9 mouse cellular contexts compared by ENCODE assay signal in the genomic region with DNA sequence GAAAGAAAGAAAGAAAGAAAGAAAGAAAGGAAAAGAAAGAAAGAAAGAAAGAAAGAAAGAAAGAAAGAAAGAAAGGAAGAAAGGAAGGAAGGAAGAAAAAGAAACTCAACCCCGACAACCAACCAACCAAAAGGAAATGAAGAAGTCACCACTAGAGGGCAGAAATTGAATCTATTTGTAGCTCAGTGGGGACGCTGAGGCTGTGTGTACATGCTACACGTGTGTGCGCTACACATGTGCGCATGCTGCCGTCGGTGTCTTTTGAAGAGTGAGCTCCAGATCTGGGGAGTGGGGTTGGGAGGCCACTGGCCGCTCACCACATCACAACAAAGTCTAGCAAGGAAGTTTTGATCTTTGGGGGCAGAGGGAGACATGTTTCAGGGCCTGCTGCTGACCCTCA. TPM values are rescaled to one million over a fixed set of nuclear protein-coding genes. Genes with fewer than 3 reads are reported as not detected.
A peak's percentile ranks its signal among the peaks of the same experiment; 100 is the strongest.
DNase-seq lines count a peak whose midpoint lies in the region; ATAC-seq and TF ChIP-seq lines count a peak whose summit lies in the region.
"Had no signal": no experiment of that assay in that cellular context is flagged by ENCODE, and none has a peak within 500 bp of the region (broad histone marks: within the 10 kb centered on the region; RNA-seq: fewer than 3 reads in every experiment).

No protein-coding gene starts in this region.

- no peaks in the 10 kb centered on the region for H3K9me3 ChIP-seq in liver, embryonic 14.5 days (ENCODE audit: control insufficient read depth, low read length)
- H3K9me3 ChIP-seq in liver, embryonic 11.5 days (ENCODE audit: control insufficient read depth, low read length) = no peaks in the 10 kb centered on the region
- H3K9me3 ChIP-seq in kidney, embryonic 14.5 days (ENCODE audit: control insufficient read depth, low read length) = no peaks in the 10 kb centered on the region
- H3K9me3 ChIP-seq: heart, embryonic 10.5 days; limb, embryonic 12.5 days had no signal

- peak in 1 of 3 experiments; percentile 17 for DNase-seq in liver, embryonic 14.5 days (ENCODE audit: low read depth in 3 of 3, low spot score in 3 of 3)
- DNase-seq in liver, embryonic 11.5 days (ENCODE audit: low spot score) = no peak
- peak; percentile 49 for DNase-seq in MEL-GATA-1-ER (ENCODE audit: extremely low read depth, low read depth)
- peak; percentile 21 for DNase-seq in retina, postnatal 7 days (ENCODE audit: low read depth, low spot score)
- DNase-seq in Muller cell, postnatal 12 days (ENCODE audit: inconsistent ontology term) = no peak

- H3K9ac ChIP-seq in liver, embryonic 14.5 days (replicated peaks) = no peak overlapping the region
- H3K9ac ChIP-seq in liver, embryonic 11.5 days (ENCODE audit: low read depth, low read length) = no peak overlapping the region
- H3K9ac ChIP-seq in kidney, embryonic 14.5 days (ENCODE audit: low read depth, low read length) = no peak overlapping the region
- H3K9ac ChIP-seq: limb, embryonic 12.5 days had no signal

- peak; percentile 68 for TF ChIP-seq CTCF in liver, embryonic 14.5 days (IDR thresholded peaks at IDR 0.05; ENCODE audit: low read depth)

- no peak overlapping the region for H3K27ac ChIP-seq in liver, embryonic 14.5 days
- no peak overlapping the region for H3K27ac ChIP-seq in liver, embryonic 11.5 days (ENCODE audit: low read depth, low read length)
- H3K27ac ChIP-seq in kidney, embryonic 14.5 days (ENCODE audit: low read depth, low read length) = no peak overlapping the region
- H3K27ac ChIP-seq: heart, embryonic 10.5 days; limb, embryonic 12.5 days had no signal

- H3K4me3 ChIP-seq in liver, embryonic 14.5 days (ENCODE audit: insufficient read depth in 1 of 2, low read depth in 2 of 2, low read length in 2 of 2) = no peak overlapping the region
- H3K4me3 ChIP-seq in liver, embryonic 11.5 days (ENCODE audit: low read depth, low read length) = no peak overlapping the region
- no peak overlapping the region for H3K4me3 ChIP-seq in kidney, embryonic 14.5 days (ENCODE audit: low read length)
- H3K4me3 ChIP-seq: heart, embryonic 10.5 days; limb, embryonic 12.5 days had no signal

- 35% methylated on average over 8 of the region's 8 CpGs for WGBS in liver, embryonic 14.5 days (ENCODE audit: insufficient replicate concordance)
- WGBS in liver, embryonic 11.5 days = 47% methylated on average over 8 of the region's 8 CpGs
- WGBS in kidney, embryonic 14.5 days = 68% methylated on average over 8 of the region's 8 CpGs

- H3K4me2 ChIP-seq in liver, embryonic 14.5 days (ENCODE audit: low read depth) = no peak overlapping the region
- H3K4me2 ChIP-seq in liver, embryonic 11.5 days = no peak overlapping the region
- no peak overlapping the region for H3K4me2 ChIP-seq in kidney, embryonic 14.5 days (replicated peaks; ENCODE audit: low read depth, low read length)
- H3K4me2 ChIP-seq: limb, embryonic 12.5 days had no signal

- no peak for TF ChIP-seq EP300 in liver, embryonic 14.5 days (IDR thresholded peaks at IDR 0.05; ENCODE audit: low read depth)

- H3K27me3 ChIP-seq in liver, embryonic 14.5 days (ENCODE audit: control insufficient read depth, insufficient read depth, low read length) = no peaks in the 10 kb centered on the region
- no peaks in the 10 kb centered on the region for H3K27me3 ChIP-seq in liver, embryonic 11.5 days (replicated peaks; ENCODE audit: control insufficient read depth, insufficient read depth, low read length)
- H3K27me3 ChIP-seq in kidney, embryonic 14.5 days (ENCODE audit: control insufficient read depth, insufficient read depth, low read length) = no peaks in the 10 kb centered on the region
- H3K27me3 ChIP-seq: limb, embryonic 12.5 days had no signal

- H3K4me1 ChIP-seq in liver, embryonic 14.5 days (replicated peaks; ENCODE audit: control insufficient read depth in 2 of 2, insufficient read depth in 2 of 2, low read length in 1 of 2) = 0 out of 4 replicates have a peak, but pooled peaks cover 0 to 3% of the 10 kb centered on the region in 2 experiments
- no peaks in the 10 kb centered on the region for H3K4me1 ChIP-seq in liver, embryonic 11.5 days (replicated peaks; ENCODE audit: control insufficient read depth, insufficient read depth, low read length)
- no peaks in the 10 kb centered on the region for H3K4me1 ChIP-seq in kidney, embryonic 14.5 days (ENCODE audit: control insufficient read depth, insufficient read depth, low read length)
- H3K4me1 ChIP-seq: limb, embryonic 12.5 days had no signal

- ATAC-seq in liver, embryonic 14.5 days (ENCODE audit: insufficient read depth) = no peak
- no peak for ATAC-seq in liver, embryonic 11.5 days (replicated peaks; ENCODE audit: low FRiP score)
- peak; percentile 40 for ATAC-seq in common myeloid progenitor, adult 5-6 weeks (replicated peaks; ENCODE audit: low read depth, poor library complexity, severe bottlenecking)
- no peak for ATAC-seq in kidney, embryonic 14.5 days (ENCODE audit: low FRiP score, low TSS enrichment)

- no peaks in the 10 kb centered on the region for H3K36me3 ChIP-seq in liver, embryonic 14.5 days (replicated peaks; ENCODE audit: control insufficient read depth, insufficient read depth, low read depth)
- H3K36me3 ChIP-seq in liver, embryonic 11.5 days (ENCODE audit: control insufficient read depth, insufficient read depth, low read length) = no peaks in the 10 kb centered on the region
- no peaks in the 10 kb centered on the region for H3K36me3 ChIP-seq in kidney, embryonic 14.5 days (ENCODE audit: control insufficient read depth, insufficient read depth, low read length)
- H3K36me3 ChIP-seq: heart, embryonic 10.5 days; limb, embryonic 12.5 days had no signal

RNA-seq across cellular contexts. Expression of a gene that starts 38.9 kb away (rescaled TPM):
- polyA plus RNA-seq in liver, embryonic 14.5 days (2012; rRNA removed) = 0.13 and 0.40 TPM in 2 replicates
- 0.24 and 0.29 TPM in 2 replicates for polyA plus RNA-seq in liver, embryonic 14.5 days (2014; fragmentation: Nextera tagmentation; extraction: Ambion mirVana)
- polyA plus RNA-seq in liver, embryonic 11.5 days (2014; fragmentation: Nextera tagmentation; extraction: Ambion mirVana) = 1.2 and 1.4 TPM in 2 replicates
- not detected in 2 replicates for total RNA-seq in common myeloid progenitor, adult 5-6 weeks (2017)
- 16.3 and 21.8 TPM in 2 replicates for polyA plus RNA-seq in kidney, embryonic 14.5 days (2014; fragmentation: Nextera tagmentation; extraction: Ambion mirVana)

Comparison
In these comparisons a context has a peak if more than half of its experiments do, and no peak if none do; other contexts are left out.
1. DNase-seq: peak in MEL-GATA-1-ER (single experiment) and retina, postnatal 7 days (single experiment); none in liver, embryonic 11.5 days (single experiment) and Muller cell, postnatal 12 days (single experiment).